Mouse (Mus musculus): Measurements from ENCODE around the gene Mns1.
"Not testable (repeated sequence)": the region's sequence is repeated elsewhere in the genome, so short reads cannot be mapped to it uniquely, and the experiment has no call there.

The Mns1 gene

GRCm38 (mm10) chr9:72425300-72425850 lies 12.4 kb upstream of the Mns1 start:
- DNase-seq (ENCODE audit: low read depth in 2 of 2, low spot score in 2 of 2), result no peak

GRCm38 (mm10) chr9:72427861-72428260 lies 9.9 kb upstream of the Mns1 start:
- no peak for DNase-seq (ENCODE audit: low read depth in 2 of 2, low spot score in 2 of 2)

- no peak for DNase-seq (ENCODE audit: low read depth in 2 of 2, low spot score in 2 of 2)
Observed at GRCm38 (mm10) chr9:72434876-72435275, 2.9 kb upstream of the Mns1 start.

GRCm38 (mm10) chr9:72438749-72439148 lies 938 bp downstream of the Mns1 start:
- DNase-seq (ENCODE audit: low read depth in 2 of 2, low spot score in 2 of 2), result no peak

GRCm38 (mm10) chr9:72440358-72440757 lies 2.5 kb downstream of the Mns1 start:
- no peak for DNase-seq (ENCODE audit: low read depth in 2 of 2, low spot score in 2 of 2)

- peak in 1 of 2 experiments; percentile 27 for DNase-seq (ENCODE audit: low read depth in 2 of 2, low spot score in 2 of 2)
Observed at GRCm38 (mm10) chr9:72440948-72441926, 3.4 kb downstream of the Mns1 start.

GRCm38 (mm10) chr9:72441927-72442715 lies 4.3 kb downstream of the Mns1 start:
- no peak for DNase-seq (ENCODE audit: low read depth in 2 of 2, low spot score in 2 of 2)

GRCm38 (mm10) chr9:72448026-72448425 lies 10.2 kb downstream of the Mns1 start:
- peak; percentile 69 to 79 for DNase-seq (ENCODE audit: low read depth in 2 of 2, low spot score in 2 of 2)

- DNase-seq (ENCODE audit: low read depth in 2 of 2, low spot score in 2 of 2), result peak; percentile 24 to 32
Observed at GRCm38 (mm10) chr9:72449367-72449766, 11.6 kb downstream of the Mns1 start.

- DNase-seq (ENCODE audit: low read depth in 2 of 2, low spot score in 2 of 2), result no peak
Observed at GRCm38 (mm10) chr9:72449841-72450240, 12.0 kb downstream of the Mns1 start.

GRCm38 (mm10) chr9:72450363-72450762 lies 12.6 kb downstream of the Mns1 start:
- no peak for DNase-seq (ENCODE audit: low read depth in 2 of 2, low spot score in 2 of 2)

- no peak for DNase-seq (ENCODE audit: low read depth in 2 of 2, low spot score in 2 of 2)
Observed at GRCm38 (mm10) chr9:72451111-72451510, 13.3 kb downstream of the Mns1 start.

- not testable (repeated sequence) for DNase-seq (ENCODE audit: low read depth in 2 of 2, low spot score in 2 of 2)
Observed at GRCm38 (mm10) chr9:72454281-72454680, 16.5 kb downstream of the Mns1 start.

GRCm38 (mm10) chr9:72456374-72456773 lies 18.6 kb downstream of the Mns1 start:
- no peak for DNase-seq (ENCODE audit: low read depth in 2 of 2, low spot score in 2 of 2)

GRCm38 (mm10) chr9:72458233-72458632 lies 20.4 kb downstream of the Mns1 start:
- peak; percentile 65 to 79 for DNase-seq (ENCODE audit: low read depth in 2 of 2, low spot score in 2 of 2)

GRCm38 (mm10) chr9:72459703-72460102 lies 21.9 kb downstream of the Mns1 start:
- no peak for DNase-seq (ENCODE audit: low read depth in 2 of 2, low spot score in 2 of 2)

GRCm38 (mm10) chr9:72460767-72461166 lies 23.0 kb downstream of the Mns1 start:
- DNase-seq (ENCODE audit: low read depth in 2 of 2, low spot score in 2 of 2), result no peak

GRCm38 (mm10) chr9:72462427-72462826 lies 24.6 kb downstream of the Mns1 start:
- DNase-seq (ENCODE audit: low read depth in 2 of 2, low spot score in 2 of 2), result no peak

GRCm38 (mm10) chr9:72464806-72465205 lies 27.0 kb downstream of the Mns1 start:
- no peak for DNase-seq (ENCODE audit: low read depth in 2 of 2, low spot score in 2 of 2)

GRCm38 (mm10) chr9:72465754-72466181 lies 28.0 kb downstream of the Mns1 start:
- DNase-seq (ENCODE audit: low read depth in 2 of 2, low spot score in 2 of 2), result peak; percentile 28 to 55
